Mouse (Mus musculus): Measurements from ENCODE around the gene Srgap3.

DNA sequence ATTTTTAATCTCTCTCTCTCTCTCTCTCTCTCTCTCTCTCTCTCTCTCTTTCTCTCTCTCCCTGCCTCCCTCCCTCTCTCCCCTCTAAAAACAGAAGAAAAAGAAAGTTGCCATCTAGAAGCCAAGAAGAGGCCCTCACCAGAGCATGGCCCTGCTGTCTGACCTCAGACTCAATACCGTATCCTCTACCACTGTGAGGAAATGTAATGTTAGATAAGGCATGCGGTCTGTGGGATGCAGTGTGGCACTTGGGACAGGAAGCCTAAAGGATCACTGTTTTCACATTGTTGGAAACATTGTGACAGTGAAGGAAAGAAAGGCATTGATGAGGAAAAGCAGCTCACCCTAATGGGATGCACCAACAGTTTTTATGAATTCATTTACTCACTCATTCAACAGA, 8.7 kb upstream of the Srgap3 start:
- TF ChIP-seq CTCF (conservative IDR thresholded peaks at IDR 0.05; ENCODE audit: low read length) (no peak), NANOG (IDR thresholded peaks at IDR 0.05; ENCODE audit: borderline replicate concordance, low read length) (no peak)

All from E14TG2a.4 (cell line).